Mouse (Mus musculus): ENCODE data around the gene Ndufa1.
"Not testable (repeated sequence)": the region's sequence is repeated elsewhere in the genome, so short reads cannot be mapped to it uniquely, and the experiment has no call there.

The Ndufa1 gene

GRCm38 (mm10) chrX:37191105-37191743 is at the start of gene Ndufa1, which contains the start of gene Rnf113a1:
Ndufa1 (minus strand) TSS chrX:37191163.
Rnf113a1 (plus strand) TSS chrX:37191245.
- peak; percentile 87 for DNase-seq (ENCODE audit: low read depth, low spot score)

- not testable (repeated sequence) for DNase-seq (ENCODE audit: low read depth, low spot score)
These were observed 31.2 kb upstream of the Ndufa1 start, which contains the start of gene Rhox1 for GRCm38 (mm10) chrX:37222158-37222557. Rhox1 (minus strand) TSS chrX:37222258.

DNA sequence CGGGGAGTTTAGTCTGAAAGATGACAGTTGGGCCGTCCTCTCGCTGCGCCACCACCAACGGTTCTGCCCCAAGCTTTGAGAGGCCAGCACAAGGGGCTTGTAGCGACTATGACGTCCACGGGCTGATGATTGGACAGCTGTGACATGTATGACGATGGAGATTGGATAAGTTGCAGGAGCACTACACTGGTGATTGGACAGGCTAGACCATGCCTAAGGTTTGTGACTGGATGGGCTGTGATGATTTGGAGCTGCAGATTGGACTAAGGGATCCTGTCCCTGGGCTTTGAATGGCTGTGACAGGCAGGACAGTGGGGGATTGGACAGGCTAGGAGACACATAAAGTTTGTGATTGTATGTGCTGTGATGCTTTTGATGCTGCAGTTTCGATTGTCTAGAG is 20.0 kb upstream of the Ndufa1 start, which contains the start of gene Gm9:
TSS of gene Gm9 (minus strand) at position 101 of the 400 bp plus-strand sequence.
- DNase-seq (ENCODE audit: low read depth, low spot score) = no peak

- DNase-seq (ENCODE audit: low read depth, low spot score) = no peak
These were observed 7.7 kb upstream of the Ndufa1 start for GRCm38 (mm10) chrX:37198676-37199075.

DNA sequence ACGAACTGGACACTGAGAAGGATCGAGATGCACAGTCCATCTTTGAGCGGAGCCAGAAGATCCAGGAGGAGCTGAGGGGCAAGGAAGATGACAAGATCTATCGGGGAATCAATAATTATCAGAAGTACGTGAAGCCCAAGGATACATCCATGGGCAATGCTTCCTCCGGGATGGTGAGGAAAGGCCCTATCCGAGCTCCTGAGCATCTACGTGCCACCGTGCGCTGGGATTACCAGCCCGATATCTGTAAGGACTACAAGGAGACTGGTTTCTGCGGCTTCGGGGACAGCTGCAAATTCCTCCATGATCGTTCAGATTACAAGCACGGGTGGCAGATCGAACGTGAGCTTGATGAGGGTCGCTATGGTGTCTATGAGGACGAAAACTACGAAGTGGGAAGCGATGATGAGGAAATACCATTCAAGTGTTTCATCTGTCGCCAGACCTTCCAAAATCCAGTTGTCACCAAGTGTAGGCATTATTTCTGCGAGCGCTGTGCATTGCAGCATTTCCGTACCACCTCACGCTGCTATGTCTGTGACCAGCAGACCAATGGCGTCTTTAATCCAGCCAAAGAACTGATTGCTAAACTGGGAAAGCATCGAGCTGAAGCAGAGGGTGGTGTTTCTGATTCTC is 899 bp upstream of the Ndufa1 start:
- DNase-seq (ENCODE audit: low read depth, low spot score) = peak; percentile 13

- DNase-seq (ENCODE audit: low read depth, low spot score) = no peak
These were observed 233 bp downstream of the Ndufa1 start for GRCm38 (mm10) chrX:37190755-37191104.

GRCm38 (mm10) chrX:37184401-37184800 is 6.6 kb downstream of the Ndufa1 start:
- not testable (repeated sequence) for DNase-seq (ENCODE audit: low read depth, low spot score)

GRCm38 (mm10) chrX:37168742-37169141 is 22.2 kb downstream of the Ndufa1 start, which contains the start of gene Akap14:
Akap14 (minus strand) TSS chrX:37168842.
- no peak for DNase-seq (ENCODE audit: low read depth, low spot score)

DNA sequence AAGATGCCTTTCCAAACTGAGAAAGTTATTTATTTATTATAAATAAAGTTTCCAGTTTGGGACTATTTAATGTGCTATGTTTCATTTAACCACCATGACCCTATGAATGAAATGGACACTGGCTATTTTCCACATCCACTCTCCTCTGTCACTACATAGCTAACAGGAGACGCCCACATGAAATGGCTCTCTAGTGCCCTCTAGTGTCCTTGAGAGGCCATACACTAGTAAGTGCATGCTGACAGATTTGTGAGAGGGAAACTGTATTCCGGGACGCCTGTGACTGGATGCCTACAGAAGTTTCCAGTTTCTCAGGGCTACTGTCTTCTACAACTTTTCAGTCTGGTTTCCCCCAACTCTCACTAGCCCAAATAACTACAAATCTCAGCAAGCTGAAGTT is 23.9 kb downstream of the Ndufa1 start:
- peak; percentile 79 for DNase-seq (ENCODE audit: low read depth, low spot score)

GRCm38 (mm10) chrX:37163115-37163514 is 27.8 kb downstream of the Ndufa1 start:
- no peak for DNase-seq (ENCODE audit: low read depth, low spot score)

DNA sequence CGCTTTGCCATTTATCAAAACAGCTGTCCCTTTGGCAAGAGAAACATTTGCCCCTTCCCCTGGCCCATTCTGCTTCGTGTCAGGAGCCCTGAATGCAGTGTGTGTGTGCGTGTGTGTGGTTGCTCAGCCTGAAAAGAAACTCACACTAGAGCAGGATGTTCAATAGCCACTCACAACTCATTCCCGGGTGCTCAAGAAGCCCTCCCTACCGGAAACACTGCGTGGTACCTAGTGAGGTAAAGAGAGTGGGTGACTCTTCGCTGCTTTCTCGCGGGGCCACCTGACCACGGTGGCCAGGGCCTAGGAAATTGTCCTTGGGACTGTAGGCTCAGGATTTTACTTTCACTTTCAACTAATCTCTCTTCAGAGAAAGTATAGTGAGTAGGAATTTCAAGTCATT is 29.8 kb downstream of the Ndufa1 start:
- DNase-seq (ENCODE audit: low read depth, low spot score) = peak; percentile 23

DNA sequence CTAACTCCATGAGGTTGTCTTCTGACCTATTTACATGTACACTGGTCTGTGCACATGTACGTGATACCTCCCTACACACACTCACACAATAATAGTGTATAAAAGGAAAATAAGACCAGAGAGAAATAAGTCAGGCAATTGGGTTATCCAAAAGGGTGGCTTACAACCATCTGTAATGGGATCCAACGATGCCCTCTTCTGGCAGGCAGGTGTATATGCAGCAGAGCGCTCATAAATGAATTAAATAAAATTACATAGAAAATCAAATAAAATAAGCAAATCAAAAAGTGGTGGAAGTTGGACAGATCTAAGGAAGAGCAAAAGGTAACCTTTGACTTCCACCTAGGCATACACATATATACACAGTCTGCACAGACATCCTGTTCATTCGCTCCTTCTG is 33.1 kb downstream of the Ndufa1 start:
- DNase-seq (ENCODE audit: low read depth, low spot score) = peak; percentile 49

DNA sequence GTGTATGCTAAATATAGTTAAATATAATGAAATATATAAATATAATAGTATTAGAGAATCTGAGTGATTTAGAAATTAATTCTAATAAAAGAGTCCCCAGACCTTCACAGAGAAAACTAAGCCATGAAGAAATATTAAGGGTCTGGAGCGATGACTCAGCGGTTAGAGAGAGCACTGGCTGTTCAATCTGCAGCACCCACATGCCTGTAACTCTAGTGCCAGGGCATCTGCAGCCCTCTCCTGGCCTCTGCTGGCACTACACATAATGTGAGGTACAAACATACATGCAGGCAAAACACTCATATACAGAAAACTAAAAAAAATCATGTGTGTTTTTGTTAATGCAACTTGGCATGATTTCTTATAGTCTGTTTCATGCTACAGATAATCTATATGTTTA is 46.0 kb downstream of the Ndufa1 start:
- peak; percentile 56 for DNase-seq (ENCODE audit: low read depth, low spot score)

DNA sequence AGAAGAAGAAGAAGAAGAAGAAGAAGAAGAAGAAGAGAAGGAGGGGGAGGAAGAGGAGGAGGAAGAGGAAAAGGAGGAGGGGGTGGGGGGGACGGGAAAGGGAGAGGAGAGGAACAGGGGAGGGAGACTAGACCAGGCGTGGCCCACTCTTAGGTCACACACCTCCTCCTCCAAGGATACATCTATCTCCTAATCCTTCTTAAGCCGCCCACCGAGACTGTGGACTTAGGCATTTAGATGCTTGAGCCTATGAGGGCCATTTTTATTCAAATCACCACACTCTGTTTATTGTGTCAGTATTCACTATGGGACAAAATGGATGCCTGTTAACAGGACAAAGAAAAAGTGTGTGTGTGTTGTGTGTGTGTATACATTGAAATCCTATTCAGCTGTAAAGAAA is 46.5 kb downstream of the Ndufa1 start:
- DNase-seq (ENCODE audit: low read depth, low spot score) = not testable (repeated sequence)

- DNase-seq (ENCODE audit: low read depth, low spot score) = peak; percentile 34
These were observed 49.2 kb downstream of the Ndufa1 start for GRCm38 (mm10) chrX:37141732-37142131.
